Mouse (Mus musculus) midbrain, embryonic 14.5 days (tissue): ENCODE data around the gene Tagap1. TPM values are rescaled to one million over a fixed set of nuclear protein-coding genes. Genes with fewer than 3 reads are reported as not detected.
A peak's percentile ranks its signal among the peaks of the same experiment; 100 is the strongest.
"Not testable (repeated sequence)": the region's sequence is repeated elsewhere in the genome, so short reads cannot be mapped to it uniquely, and the experiment has no call there.

ENCODE experiments used
- ATAC-seq: fragments of 200-750 bp; cut with Nextera tagmentation; 2 replicates; pipeline ENCODE4 v1.8.0; 2017; ENCODE audit warnings: moderate number of reproducible peaks, moderate library complexity; ENCODE audit not compliant: low FRiP score, low TSS enrichment
- DNase-seq: peaks from one replicate; pipeline ENCODE4 v3.0.0-alpha.2; 2015
- H3K27ac ChIP-seq: fragments of 300-500 bp; sonication (generic); replicated peaks from 2 replicates; pipeline ENCODE4 v1.5.1; 2014; ENCODE audit warnings: mild to moderate bottlenecking, low read depth, low read length, moderate library complexity
- H3K27me3 ChIP-seq: fragments of 300-500 bp; sonication (generic); 2 replicates; pipeline ENCODE4 v1.6.1; 2014; ENCODE audit warnings: low read length, control low read depth, mixed read lengths; ENCODE audit not compliant: control insufficient read depth, insufficient read depth
- H3K36me3 ChIP-seq: fragments of 300-500 bp; sonication (generic); 2 replicates; pipeline ENCODE4 v1.6.1; 2014; ENCODE audit warnings: low read length, control low read depth; ENCODE audit not compliant: control insufficient read depth, insufficient read depth
- H3K4me1 ChIP-seq: fragments of 300-500 bp; sonication (generic); 2 replicates; pipeline ENCODE4 v1.6.1; 2014; ENCODE audit warnings: mild to moderate bottlenecking, antibody characterized with exemption, low read length, control low read depth; ENCODE audit not compliant: control insufficient read depth, insufficient read depth
- H3K4me2 ChIP-seq: fragments of 300-500 bp; sonication (generic); 2 replicates; pipeline ENCODE4 v1.6.1; 2014; ENCODE audit warnings: mild to moderate bottlenecking, low read length, moderate library complexity
- H3K4me3 ChIP-seq: fragments of 300-500 bp; sonication (generic); replicated peaks from 2 replicates; pipeline ENCODE4 v1.5.1; 2014; ENCODE audit warnings: low read depth, low read length
- H3K9ac ChIP-seq: fragments of 300-500 bp; sonication (generic); replicated peaks from 2 replicates; pipeline ENCODE4 v1.6.1; 2014; ENCODE audit warnings: mild to moderate bottlenecking, low read length, moderate library complexity
- H3K9me3 ChIP-seq: fragments of 300-500 bp; sonication (generic); 2 replicates; pipeline ENCODE4 v1.6.1; 2016; ENCODE audit warnings: low read length, control low read depth, mixed read lengths; ENCODE audit not compliant: control insufficient read depth
- WGBS: fragments of 180-500 bp; shearing (Covaris S2); extraction: QIAGEN DNeasy Blood & Tissue Kit; methylation state at CpG from one replicate; pipeline ENCODE4 v1.1.7; 2014; 5-methylcytosine and 5-hydroxymethylcytosine counted together
- polyA plus RNA-seq: library from polyadenylated mRNA; unstranded; fragments of >200 nt; fragmentation: Nextera tagmentation; extraction: Ambion mirVana; gene quantifications from 2 replicates; pipeline ENCODE4 v1.2.1, GENCODE M21; 2014

Tagap1 gene
- polyA plus RNA-seq, 1 experiment from 2014 or later = 70.2 TPM

- not testable (repeated sequence) for H3K9ac ChIP-seq, H3K4me2 ChIP-seq, H3K27me3 ChIP-seq, DNase-seq, H3K4me1 ChIP-seq, H3K27ac ChIP-seq, H3K4me3 ChIP-seq, H3K36me3 ChIP-seq, ATAC-seq, H3K9me3 ChIP-seq
- WGBS = 87% methylated on average over 5 of the region's 8 CpGs
Measured at GRCm38 (mm10) chr17:6958881-6959280, 2.1 kb downstream of the Tagap1 start.

GRCm38 (mm10) chr17:6948769-6949228 is 12.2 kb downstream of the Tagap1 start:
- peak overlapping the region; percentile 80 for H3K27ac ChIP-seq
- H3K4me1 ChIP-seq, ATAC-seq, H3K36me3 ChIP-seq, H3K9me3 ChIP-seq, H3K27me3 ChIP-seq: not testable (repeated sequence)
- peak overlapping the region; percentile 54; the same call in 1 of the 2 replicates for H3K9ac ChIP-seq
- WGBS = 15% methylated on average over 9 of the region's 9 CpGs
- H3K4me3 ChIP-seq = peak overlapping the region; percentile 51
- DNase-seq = peak; percentile 29
- peak overlapping the region; percentile 60 for H3K4me2 ChIP-seq

- 0% methylated on average over 68 of the region's 73 CpGs for WGBS
- not testable (repeated sequence) for H3K27me3 ChIP-seq, H3K9me3 ChIP-seq, H3K4me1 ChIP-seq, H3K36me3 ChIP-seq
- H3K4me3 ChIP-seq = peak within 1 kb of the TSS; percentile 51
- peak within 1 kb of the TSS; percentile 54 for H3K9ac ChIP-seq
- peak within 1 kb of the TSS; percentile 80 for H3K27ac ChIP-seq
- ATAC-seq (peak; percentile 96), DNase-seq (peak; percentile 90)
- peak within 1 kb of the TSS; percentile 60 for H3K4me2 ChIP-seq
Measured at GRCm38 (mm10) chr17:6947984-6948768, 12.8 kb downstream of the Tagap1 start, which contains the start of gene Rsph3b. Rsph3b (minus strand) TSS chr17:6948682.

- not testable (repeated sequence) for H3K4me1 ChIP-seq, H3K27me3 ChIP-seq, H3K36me3 ChIP-seq, DNase-seq, H3K27ac ChIP-seq, H3K9me3 ChIP-seq
- WGBS = no CpG with 5 or more reads among the region's 8 CpGs
- ATAC-seq = peak; percentile 54
- H3K4me2 ChIP-seq = peak overlapping the region; percentile 60
- peak overlapping the region; percentile 54; the same call in 1 of the 2 replicates for H3K9ac ChIP-seq
- H3K4me3 ChIP-seq = peak overlapping the region; percentile 51
Measured at GRCm38 (mm10) chr17:6947637-6947983, 13.3 kb downstream of the Tagap1 start.

GRCm38 (mm10) chr17:6942560-6942959 is 18.4 kb downstream of the Tagap1 start:
- not testable (repeated sequence) for H3K4me2 ChIP-seq, H3K4me3 ChIP-seq, DNase-seq, ATAC-seq, H3K9ac ChIP-seq, H3K27me3 ChIP-seq, H3K4me1 ChIP-seq, H3K36me3 ChIP-seq, H3K27ac ChIP-seq, H3K9me3 ChIP-seq
- WGBS = no CpG with 5 or more reads among the region's 4 CpGs

GRCm38 (mm10) chr17:6931625-6932024 is 29.3 kb downstream of the Tagap1 start:
- H3K9me3 ChIP-seq, ATAC-seq, H3K4me1 ChIP-seq, H3K27ac ChIP-seq, H3K4me2 ChIP-seq, H3K4me3 ChIP-seq, H3K9ac ChIP-seq, H3K27me3 ChIP-seq, H3K36me3 ChIP-seq: not testable (repeated sequence)
- 77% methylated on average over 6 of the region's 7 CpGs for WGBS
- peak; percentile 18 for DNase-seq

- not testable (repeated sequence) for H3K36me3 ChIP-seq, H3K9me3 ChIP-seq, H3K4me1 ChIP-seq, DNase-seq, H3K9ac ChIP-seq, H3K27ac ChIP-seq, H3K27me3 ChIP-seq, H3K4me2 ChIP-seq, H3K4me3 ChIP-seq, ATAC-seq
- 87% methylated on average over 7 of the region's 7 CpGs for WGBS
Measured at GRCm38 (mm10) chr17:6920351-6920894, 40.5 kb downstream of the Tagap1 start.

- H3K27ac ChIP-seq, DNase-seq, H3K9ac ChIP-seq, H3K9me3 ChIP-seq, H3K27me3 ChIP-seq, H3K4me3 ChIP-seq, ATAC-seq, H3K36me3 ChIP-seq, H3K4me1 ChIP-seq, H3K4me2 ChIP-seq: not testable (repeated sequence)
- WGBS = over 99% methylated on average over 3 of the region's 3 CpGs
Measured at GRCm38 (mm10) chr17:6919388-6919787, 41.6 kb downstream of the Tagap1 start.

- not testable (repeated sequence) for H3K4me2 ChIP-seq, H3K36me3 ChIP-seq, H3K9me3 ChIP-seq, ATAC-seq, H3K27me3 ChIP-seq, H3K4me1 ChIP-seq, H3K4me3 ChIP-seq, H3K27ac ChIP-seq, H3K9ac ChIP-seq, DNase-seq
- 91% methylated on average over 2 of the region's 4 CpGs for WGBS
Measured at GRCm38 (mm10) chr17:6915282-6915681, 45.7 kb downstream of the Tagap1 start.
